Mouse (Mus musculus) cerebellum, adult 2 months (tissue): ENCODE data around the gene Nln.

Experiments used
- CTCF ChIP-seq: fragments of 200-500 bp; IDR thresholded peaks from 2 replicates; pipeline ENCODE4 v1.5.1; 2011; ENCODE audit warnings: low read depth, mild to moderate bottlenecking, control low read depth, low read length, moderate library complexity, borderline replicate concordance; ENCODE audit not compliant: insufficient read depth
- POLR2A ChIP-seq: fragments of 200-500 bp; IDR thresholded peaks from 2 replicates; pipeline ENCODE4 v1.6.1; 2011; ENCODE audit warnings: low read length, control low read depth, borderline replicate concordance; ENCODE audit not compliant: insufficient read depth

DNA sequence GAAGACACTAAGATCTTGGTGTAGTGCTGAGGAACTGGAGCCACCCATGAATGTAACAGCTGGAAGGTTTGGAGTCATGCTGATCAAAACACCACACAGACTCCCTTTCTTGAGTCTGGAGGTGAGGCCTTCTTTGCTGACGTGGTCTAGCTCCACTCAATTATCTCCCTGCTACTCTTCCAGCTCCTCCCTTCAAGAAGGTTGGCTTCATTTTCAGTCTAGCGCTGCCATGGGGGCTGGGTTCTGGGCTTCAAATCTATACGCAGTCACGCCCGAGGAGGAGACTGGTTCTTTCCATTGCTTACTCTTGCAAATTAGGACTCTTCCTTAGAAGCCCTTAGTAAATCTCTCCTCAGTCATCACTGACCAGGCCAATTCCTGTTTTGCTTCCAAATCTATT, 98.1 kb downstream of the Nln start:
- no peak for TF ChIP-seq CTCF
- no peak for TF ChIP-seq POLR2A
